Mouse (Mus musculus) MEL (cell line): ENCODE measurements at regions not wholly inside any gene's neighbourhood (a gene's known extent, or its start where the extent isn't known, plus 50 kb on each side); places are given as distances from the start of the nearest gene placed in this dataset.

Source experiments
- CTCF ChIP-seq, 3 experiments: IDR thresholded peaks in 2 of 3; conservative IDR thresholded peaks in 1 of 3; 2 replicates each; pipeline ENCODE4 v1.5.1; 2011 to 2012; ENCODE audit warnings: low read length in 3 of 3, low read depth in 2 of 3, mild to moderate bottlenecking in 2 of 3, improper control_type of control experiment in 1 of 3, inconsistent platforms in 1 of 3, mixed read lengths in 1 of 3, moderate library complexity in 1 of 3; ENCODE audit not compliant: control insufficient read depth in 1 of 3, insufficient read depth in 1 of 3, poor library complexity in 1 of 3, severe bottlenecking in 1 of 3
- ETS1 ChIP-seq: IDR thresholded peaks from 2 replicates; pipeline ENCODE4 v1.6.1; 2012; ENCODE audit warnings: low read depth, mild to moderate bottlenecking, inconsistent platforms, low read length, improper control_type of control experiment, moderate library complexity
- MAFK ChIP-seq: IDR thresholded peaks from 2 replicates; pipeline ENCODE4 v1.6.1; 2011; ENCODE audit warnings: low read depth, mild to moderate bottlenecking, low read length, improper control_type of control experiment, borderline replicate concordance
- POLR2A ChIP-seq, 2 experiments: IDR thresholded peaks; 2 replicates each; pipeline ENCODE4 v1.6.1; 2011 to 2012; ENCODE audit warnings: low read length in 2 of 2, mild to moderate bottlenecking in 2 of 2, control low read depth in 1 of 2, improper control_type of control experiment in 1 of 2, low read depth in 1 of 2, moderate library complexity in 1 of 2; ENCODE audit not compliant: control insufficient read depth in 1 of 2, insufficient read depth in 1 of 2, poor library complexity in 1 of 2
- RCOR1 ChIP-seq: IDR thresholded peaks from 2 replicates; pipeline ENCODE4 v1.6.1; 2012; ENCODE audit warnings: low read depth, mild to moderate bottlenecking, inconsistent platforms, low read length, improper control_type of control experiment
- ZC3H11A ChIP-seq: IDR thresholded peaks from 2 replicates; pipeline ENCODE4 v1.6.1; 2012; ENCODE audit warnings: low read depth, mild to moderate bottlenecking, inconsistent platforms, low read length, improper control_type of control experiment

- peak; percentile 80 for TF ChIP-seq ETS1
- 0 out of 2 replicates have a peak, but pooled peaks have one; percentile 5 for TF ChIP-seq RCOR1
- no peak for TF ChIP-seq ZC3H11A
- TF ChIP-seq MAFK: peak; percentile 93
- TF ChIP-seq CTCF (IDR thresholded peaks at IDR 0.05 in 2 of 3, conservative IDR thresholded peaks at IDR 0.05 in 1 of 3; ENCODE audit: control insufficient read depth in 1 of 3, insufficient read depth in 1 of 3, low read depth in 2 of 3, low read length in 3 of 3, poor library complexity in 1 of 3, severe bottlenecking in 1 of 3): peak in 2 of 3 experiments; percentile 17 to 23; a peak in 2 of 6 replicates
- TF ChIP-seq POLR2A (IDR thresholded peaks at IDR 0.05; ENCODE audit: control insufficient read depth in 1 of 2, insufficient read depth in 1 of 2, low read depth in 1 of 2, low read length in 2 of 2, poor library complexity in 1 of 2): no peak
Measured at GRCm38 (mm10) chr2:18585564-18586336, 86.4 kb upstream of the Commd3 start.
